Mouse (Mus musculus) liver, embryonic 14.5 days (tissue): ENCODE data around the gene Itgb1bp2.

Experiments
- CTCF ChIP-seq: IDR thresholded peaks from 2 replicates; pipeline ENCODE4 v1.5.1; 2016; ENCODE audit warnings: antibody characterized with exemption, low read depth, control low read depth
- EP300 ChIP-seq: IDR thresholded peaks from 2 replicates; pipeline ENCODE4 v1.6.1; 2016; ENCODE audit warnings: antibody characterized with exemption, low read depth

GRCm38 (mm10) chrX:101451591-101451990 lies 2.7 kb downstream of the Itgb1bp2 start:
- no peak for TF ChIP-seq CTCF
- no peak for TF ChIP-seq EP300
